Mouse (Mus musculus): Measurements from ENCODE around the gene Slc28a2.

GRCm38 (mm10) chr2:122378421-122379291, 47.6 kb upstream of the Slc28a2 start:
- no peak for TF ChIP-seq CTCF (IDR thresholded peaks at IDR 0.05; ENCODE audit: borderline replicate concordance, insufficient read depth, low read length)
- TF ChIP-seq POLR2A (IDR thresholded peaks at IDR 0.05; ENCODE audit: low read depth, low read length), result no peak
